Mouse (Mus musculus) kidney, adult 18-20 months (tissue): ENCODE measurements around the gene Tubd1.
"Not testable (repeated sequence)": the region's sequence is repeated elsewhere in the genome, so short reads cannot be mapped to it uniquely, and the experiment has no call there.

Experiments
- DNase-seq: peaks from one replicate; pipeline ENCODE4 v3.0.0; 2021

Gene Tubd1

GRCm38 (mm10) chr11:86544639-86545299 is at the start of gene Tubd1, which contains the start of gene Rps6kb1:
Gene Tubd1 (plus strand): TSS chr11:86544991.
Gene Rps6kb1 (minus strand): TSS chr11:86544805.
- DNase-seq, result peak; percentile 97

GRCm38 (mm10) chr11:86497356-86497755 is 47.4 kb upstream of the Tubd1 start:
- DNase-seq, result no peak

GRCm38 (mm10) chr11:86497908-86498307 is 46.9 kb upstream of the Tubd1 start:
- no peak for DNase-seq

GRCm38 (mm10) chr11:86500795-86501194 is 44.0 kb upstream of the Tubd1 start:
- no peak for DNase-seq

GRCm38 (mm10) chr11:86503121-86503520 is 41.7 kb upstream of the Tubd1 start:
- DNase-seq, result no peak

- DNase-seq, result no peak
These were observed 37.5 kb upstream of the Tubd1 start for GRCm38 (mm10) chr11:86507334-86507733.

GRCm38 (mm10) chr11:86507991-86508390 is 36.8 kb upstream of the Tubd1 start:
- DNase-seq, result no peak

GRCm38 (mm10) chr11:86516620-86517019 is 28.2 kb upstream of the Tubd1 start:
- DNase-seq, result no peak

GRCm38 (mm10) chr11:86517229-86517628 is 27.6 kb upstream of the Tubd1 start:
- DNase-seq, result no peak

GRCm38 (mm10) chr11:86519751-86520150 is 25.0 kb upstream of the Tubd1 start:
- DNase-seq, result no peak

GRCm38 (mm10) chr11:86527528-86527927 is 17.3 kb upstream of the Tubd1 start:
- DNase-seq, result peak; percentile 17

GRCm38 (mm10) chr11:86532834-86533233 is 12.0 kb upstream of the Tubd1 start:
- peak; percentile 5 for DNase-seq

- DNase-seq, result not testable (repeated sequence)
These were observed 11.5 kb upstream of the Tubd1 start for GRCm38 (mm10) chr11:86533302-86533701.

- no peak for DNase-seq
These were observed 10.4 kb upstream of the Tubd1 start for GRCm38 (mm10) chr11:86534201-86534910.

GRCm38 (mm10) chr11:86538786-86539185 is 6.0 kb upstream of the Tubd1 start:
- no peak for DNase-seq

GRCm38 (mm10) chr11:86539716-86540475 is 4.9 kb upstream of the Tubd1 start:
- no peak for DNase-seq

- no peak for DNase-seq
These were observed 4.3 kb upstream of the Tubd1 start for GRCm38 (mm10) chr11:86540476-86540845.

GRCm38 (mm10) chr11:86542851-86543250 is 1.9 kb upstream of the Tubd1 start:
- no peak for DNase-seq

GRCm38 (mm10) chr11:86543960-86544638 is 692 bp upstream of the Tubd1 start:
- no peak for DNase-seq

GRCm38 (mm10) chr11:86545556-86545955 is 765 bp downstream of the Tubd1 start:
- DNase-seq, result no peak

- no peak for DNase-seq
These were observed 2.6 kb downstream of the Tubd1 start for GRCm38 (mm10) chr11:86547412-86547811.

GRCm38 (mm10) chr11:86553525-86553924 is 8.7 kb downstream of the Tubd1 start:
- no peak for DNase-seq

GRCm38 (mm10) chr11:86558258-86558657 is 13.5 kb downstream of the Tubd1 start:
- DNase-seq, result no peak
